Mouse (Mus musculus): Measurements from ENCODE around the gene Tmed9. TPM values are rescaled to one million over a fixed set of nuclear protein-coding genes. Genes with fewer than 3 reads are reported as not detected.
A peak's percentile ranks its signal among the peaks of the same experiment; 100 is the strongest.
"Not testable (repeated sequence)": the region's sequence is repeated elsewhere in the genome, so short reads cannot be mapped to it uniquely, and the experiment has no call there.

Tmed9 gene
- polyA plus RNA-seq, 1 experiment: 191 TPM

DNA sequence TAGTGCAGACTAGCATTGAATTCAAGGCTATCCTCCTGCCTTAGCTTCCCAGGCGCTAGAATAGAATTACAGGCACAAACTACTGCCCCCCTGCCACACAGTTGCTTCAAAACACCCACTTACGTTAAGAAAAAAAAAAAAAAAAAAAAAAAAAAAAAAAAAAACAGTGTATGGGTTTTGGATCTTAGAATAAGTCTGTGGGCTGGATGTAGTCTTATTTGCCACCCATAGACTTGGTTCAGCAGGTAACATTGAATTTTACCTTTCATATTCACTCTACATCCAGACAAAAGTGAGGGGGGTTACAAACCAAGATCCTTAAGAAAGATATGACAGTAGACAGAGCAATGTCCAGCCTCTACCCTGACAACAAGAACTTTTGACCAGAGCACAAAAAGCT is 5.6 kb upstream of the Tmed9 start:
- no peaks in the 10 kb centered on the region for H3K27me3 ChIP-seq (ENCODE audit: control insufficient read depth, insufficient read depth, insufficient read length)
- H3K36me3 ChIP-seq (ENCODE audit: control insufficient read depth, insufficient read depth): peaks cover 7% of the 10 kb centered on the region
- TF ChIP-seq FOSL1 (IDR thresholded peaks at IDR 0.05; ENCODE audit: insufficient read depth, low read length, poor library complexity, severe bottlenecking): no peak
- TF ChIP-seq CTCF (IDR thresholded peaks at IDR 0.05; ENCODE audit: control insufficient read depth, insufficient read depth, insufficient read length): no peak
- no peak for TF ChIP-seq MYOD1 (IDR thresholded peaks at IDR 0.05; ENCODE audit: control insufficient read depth, insufficient read length, low read depth)
- no peak for TF ChIP-seq CEBPB (IDR thresholded peaks at IDR 0.05; ENCODE audit: low read depth)
- TF ChIP-seq MAX (IDR thresholded peaks at IDR 0.05): no peak
- no peak for TF ChIP-seq USF1 (IDR thresholded peaks at IDR 0.05; ENCODE audit: low read depth)
- no peak for TF ChIP-seq MYOG (IDR thresholded peaks at IDR 0.05; ENCODE audit: control insufficient read depth, extremely low read depth, insufficient read length)
- peaks cover 56% of the 10 kb centered on the region for H3K79me3 ChIP-seq (ENCODE audit: low read depth)
- no peak overlapping the region for H3K4me3 ChIP-seq (ENCODE audit: insufficient read depth, poor library complexity, severe bottlenecking)
- H3ac ChIP-seq (ENCODE audit: control insufficient read depth, insufficient read length, low read depth): no peak overlapping the region
- H3K79me2 ChIP-seq (ENCODE audit: control insufficient read depth, insufficient read depth): peaks cover 93% of the 10 kb centered on the region

DNA sequence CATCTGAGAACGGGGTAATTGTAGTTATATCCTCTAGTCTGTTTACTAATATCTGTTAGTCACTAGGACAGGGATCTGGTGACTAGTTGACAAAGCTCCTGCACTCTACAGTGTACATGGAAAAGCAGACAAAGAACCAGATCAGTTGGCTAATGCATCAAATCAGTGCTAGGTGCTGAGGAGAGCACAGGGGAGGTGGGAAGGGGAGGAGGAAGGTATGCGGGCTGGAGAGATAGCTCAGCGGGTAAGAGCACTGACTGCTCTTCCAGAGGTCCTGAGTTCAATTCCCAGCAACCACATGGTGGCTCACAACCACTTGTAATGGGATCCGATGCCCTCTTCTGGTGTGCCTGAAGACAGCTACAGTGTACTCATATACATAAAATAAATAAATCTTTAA is 5.0 kb upstream of the Tmed9 start:
- Histone ChIP-seq H3K79me3 (ENCODE audit: low read depth) (peaks cover 54% of the 10 kb centered on the region), H3K79me2 (ENCODE audit: control insufficient read depth, insufficient read depth) (peaks cover 87% of the 10 kb centered on the region)
- not testable (repeated sequence) for H3ac ChIP-seq (ENCODE audit: control insufficient read depth, insufficient read length, low read depth); H3K36me3 ChIP-seq (ENCODE audit: control insufficient read depth, insufficient read depth); H3K27me3 ChIP-seq (ENCODE audit: control insufficient read depth, insufficient read depth, insufficient read length); H3K4me3 ChIP-seq (ENCODE audit: insufficient read depth, poor library complexity, severe bottlenecking)

DNA sequence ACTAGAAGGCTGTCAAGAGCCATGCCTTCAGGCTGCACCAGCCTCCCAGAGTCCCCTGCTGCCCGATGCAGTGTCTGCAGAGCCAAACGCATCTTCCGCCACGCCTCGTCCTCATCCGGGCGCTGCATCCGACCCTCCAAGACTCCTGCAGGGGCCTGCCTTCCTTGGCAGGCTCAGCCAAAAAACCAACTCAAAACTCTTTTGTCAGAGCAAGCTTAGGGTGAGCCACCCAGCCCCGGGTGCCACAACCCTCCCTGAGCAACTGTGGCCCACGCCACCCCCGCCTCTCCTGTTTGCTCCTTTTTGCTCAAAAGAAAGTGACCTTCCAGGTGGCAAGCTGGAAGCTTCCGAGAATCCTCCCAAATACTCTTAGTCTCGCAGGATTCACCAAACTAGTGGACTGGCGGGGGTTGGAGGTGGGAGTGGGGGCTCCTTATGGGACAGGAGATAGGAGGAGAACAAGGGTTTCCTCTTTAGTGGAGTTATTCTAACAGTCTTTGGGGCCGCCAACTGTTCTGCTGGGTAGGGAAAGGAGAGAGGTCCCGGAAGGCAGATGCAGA is 3.7 kb upstream of the Tmed9 start:
- peaks cover 74% of the 10 kb centered on the region for H3K79me2 ChIP-seq (ENCODE audit: control insufficient read depth, insufficient read depth)
- peaks cover 45% of the 10 kb centered on the region for H3K79me3 ChIP-seq (ENCODE audit: low read depth)
- H3K4me3 ChIP-seq (ENCODE audit: insufficient read depth, poor library complexity, severe bottlenecking): peak overlapping the region; percentile 85
- H3K36me3 ChIP-seq (ENCODE audit: control insufficient read depth, insufficient read depth): peaks cover 7% of the 10 kb centered on the region
- TF ChIP-seq MAX (IDR thresholded peaks at IDR 0.05) (no peak), MYOG (IDR thresholded peaks at IDR 0.05; ENCODE audit: control insufficient read depth, extremely low read depth, insufficient read length) (no peak), CEBPB (IDR thresholded peaks at IDR 0.05; ENCODE audit: low read depth) (no peak), USF1 (IDR thresholded peaks at IDR 0.05; ENCODE audit: low read depth) (no peak), MYOD1 (IDR thresholded peaks at IDR 0.05; ENCODE audit: control insufficient read depth, insufficient read length, low read depth) (no peak), FOSL1 (IDR thresholded peaks at IDR 0.05; ENCODE audit: insufficient read depth, low read length, poor library complexity, severe bottlenecking) (no peak), CTCF (IDR thresholded peaks at IDR 0.05; ENCODE audit: control insufficient read depth, insufficient read depth, insufficient read length) (no peak)
- H3K27me3 ChIP-seq (ENCODE audit: control insufficient read depth, insufficient read depth, insufficient read length): no peaks in the 10 kb centered on the region
- peak overlapping the region; percentile 80 for H3ac ChIP-seq (ENCODE audit: control insufficient read depth, insufficient read length, low read depth)

DNA sequence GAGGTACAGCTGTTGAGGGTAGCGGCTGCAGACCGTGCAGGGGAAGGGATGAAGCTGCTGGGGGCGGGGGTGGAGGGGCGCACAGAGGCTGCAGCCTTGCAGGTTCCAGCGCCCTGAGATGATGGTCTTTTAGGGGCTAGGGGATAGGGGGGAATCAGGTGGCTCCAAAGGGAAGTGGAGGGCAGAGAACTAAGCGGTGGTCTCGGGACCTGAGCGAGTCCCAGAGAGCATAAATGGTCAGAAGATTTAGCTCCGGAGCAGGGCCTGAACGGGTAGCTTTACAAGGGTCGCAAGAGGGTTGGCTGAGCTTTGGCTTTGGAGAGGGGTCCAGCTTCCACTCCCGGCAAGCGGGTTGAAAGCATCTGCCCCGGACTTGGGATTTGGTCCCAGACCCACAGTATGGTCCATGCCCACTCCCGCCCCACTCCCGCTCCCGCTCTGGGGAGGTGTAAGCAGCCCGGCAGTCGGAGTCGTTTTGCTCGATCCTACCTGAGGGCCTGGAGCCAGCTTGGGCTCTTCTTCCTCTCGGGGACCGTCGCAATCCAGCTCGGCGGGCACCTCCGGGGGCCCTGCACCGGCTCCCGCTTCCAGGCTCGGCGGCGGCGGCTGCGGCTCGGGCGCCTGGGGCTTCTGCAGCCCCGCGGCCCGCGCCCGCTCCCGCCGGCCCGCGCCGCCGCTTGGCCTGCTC is 3.1 kb upstream of the Tmed9 start:
- H3K36me3 ChIP-seq (ENCODE audit: control insufficient read depth, insufficient read depth): peaks cover 7% of the 10 kb centered on the region
- peak overlapping the region; percentile 80 for H3ac ChIP-seq (ENCODE audit: control insufficient read depth, insufficient read length, low read depth)
- peaks cover 41% of the 10 kb centered on the region for H3K79me3 ChIP-seq (ENCODE audit: low read depth)
- TF ChIP-seq MAX (IDR thresholded peaks at IDR 0.05) (no peak), CTCF (IDR thresholded peaks at IDR 0.05; ENCODE audit: control insufficient read depth, insufficient read depth, insufficient read length) (no peak), MYOG (IDR thresholded peaks at IDR 0.05; ENCODE audit: control insufficient read depth, extremely low read depth, insufficient read length) (no peak), FOSL1 (IDR thresholded peaks at IDR 0.05; ENCODE audit: insufficient read depth, low read length, poor library complexity, severe bottlenecking) (no peak), MYOD1 (IDR thresholded peaks at IDR 0.05; ENCODE audit: control insufficient read depth, insufficient read length, low read depth) (no peak), USF1 (IDR thresholded peaks at IDR 0.05; ENCODE audit: low read depth) (no peak), CEBPB (IDR thresholded peaks at IDR 0.05; ENCODE audit: low read depth) (no peak)
- H3K79me2 ChIP-seq (ENCODE audit: control insufficient read depth, insufficient read depth): peaks cover 68% of the 10 kb centered on the region
- H3K4me3 ChIP-seq (ENCODE audit: insufficient read depth, poor library complexity, severe bottlenecking): peak overlapping the region; percentile 85
- no peaks in the 10 kb centered on the region for H3K27me3 ChIP-seq (ENCODE audit: control insufficient read depth, insufficient read depth, insufficient read length)

DNA sequence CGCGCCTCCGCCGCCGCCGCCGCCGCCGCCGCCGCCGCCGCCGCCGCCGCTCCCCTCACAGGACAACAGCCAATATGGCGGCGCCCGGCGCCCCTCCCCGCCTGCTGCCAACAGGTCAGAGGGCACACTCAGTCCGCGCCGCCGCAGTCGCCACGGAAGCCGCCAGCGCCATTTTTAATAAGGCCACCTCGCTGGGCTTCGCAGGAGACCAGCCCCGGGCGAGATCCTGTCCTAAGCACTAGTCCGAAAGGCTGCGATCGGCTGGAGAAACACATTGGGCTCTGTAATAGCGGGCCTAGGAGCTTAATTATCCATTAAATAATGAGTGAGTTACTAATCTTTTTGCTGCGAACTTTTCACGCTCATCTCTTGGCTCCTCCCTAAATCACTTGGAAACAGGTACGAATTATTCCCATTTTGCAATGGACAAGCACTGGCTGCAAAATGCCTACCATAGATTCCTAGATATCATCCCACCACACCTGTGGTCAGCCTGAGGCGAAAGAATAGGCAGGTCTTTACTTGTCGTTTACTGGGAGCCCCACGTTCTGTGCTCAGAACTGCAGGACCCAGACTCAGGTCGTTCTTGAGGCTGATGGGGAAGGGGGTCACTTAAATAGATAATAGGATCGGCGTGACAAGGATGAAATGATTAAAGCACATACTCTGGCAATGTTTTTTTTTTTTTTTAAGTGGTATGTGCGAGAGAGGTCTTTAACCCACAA is 2.3 kb upstream of the Tmed9 start, which contains the start of gene Fam193b:
Fam193b (minus strand) TSS at position 94 of the 725 bp plus-strand sequence.
- TF ChIP-seq FOSL1 (IDR thresholded peaks at IDR 0.05; ENCODE audit: insufficient read depth, low read length, poor library complexity, severe bottlenecking): no peak
- TF ChIP-seq CTCF (IDR thresholded peaks at IDR 0.05; ENCODE audit: control insufficient read depth, insufficient read depth, insufficient read length): no peak
- TF ChIP-seq USF1 (IDR thresholded peaks at IDR 0.05; ENCODE audit: low read depth): no peak
- TF ChIP-seq MAX (IDR thresholded peaks at IDR 0.05): no peak
- TF ChIP-seq MYOD1 (IDR thresholded peaks at IDR 0.05; ENCODE audit: control insufficient read depth, insufficient read length, low read depth): no peak
- TF ChIP-seq CEBPB (IDR thresholded peaks at IDR 0.05; ENCODE audit: low read depth): no peak
- TF ChIP-seq MYOG (IDR thresholded peaks at IDR 0.05; ENCODE audit: control insufficient read depth, extremely low read depth, insufficient read length): no peak
- Histone ChIP-seq H3K36me3 (ENCODE audit: control insufficient read depth, insufficient read depth) (peaks cover 7% of the 10 kb centered on the region), H3K27me3 (ENCODE audit: control insufficient read depth, insufficient read depth, insufficient read length) (no peaks in the 10 kb centered on the region), H3K4me3 (ENCODE audit: insufficient read depth, poor library complexity, severe bottlenecking) (peak within 1 kb of the TSS; percentile 85), H3K79me3 (ENCODE audit: low read depth) (peaks cover 33% of the 10 kb centered on the region), H3ac (ENCODE audit: control insufficient read depth, insufficient read length, low read depth) (peak within 1 kb of the TSS; percentile 87), H3K79me2 (ENCODE audit: control insufficient read depth, insufficient read depth) (peaks cover 61% of the 10 kb centered on the region)
